Mouse (Mus musculus): ENCODE data around the gene Gramd1c.

GRCm38 (mm10) chr16:43973606-43974220, 89.4 kb downstream of the Gramd1c start:
- TF ChIP-seq GATA1 (IDR thresholded peaks at IDR 0.05; ENCODE audit: borderline replicate concordance, low read length) = no peak
- TF ChIP-seq FLI1 (IDR thresholded peaks at IDR 0.05; ENCODE audit: low read length) = no peak

Data from megakaryocyte, embryonic 14.5 days (primary cell).